Mouse (Mus musculus) small intestine, adult 2 months (tissue): ENCODE results near the gene Fbf1. TPM values are rescaled to one million over a fixed set of nuclear protein-coding genes. Genes with fewer than 3 reads are reported as not detected.
"Not testable (repeated sequence)": the region's sequence is repeated elsewhere in the genome, so short reads cannot be mapped to it uniquely, and the experiment has no call there.

Source experiments
- H3K27ac ChIP-seq: fragments of 200-500 bp; 2 replicates; pipeline ENCODE4 v1.5.1; 2012; ENCODE audit warnings: low read depth, low read length, control low read depth, inconsistent platforms; ENCODE audit not compliant: insufficient read depth
- H3K27me3 ChIP-seq: fragments of 200-500 bp; 2 replicates; pipeline ENCODE4 v1.6.1; 2012; ENCODE audit warnings: mild to moderate bottlenecking, moderate library complexity, low read length, inconsistent platforms; ENCODE audit not compliant: control insufficient read depth, insufficient read depth
- H3K36me3 ChIP-seq: fragments of 200-500 bp; 2 replicates; pipeline ENCODE4 v1.6.1; 2012; ENCODE audit warnings: mild to moderate bottlenecking, low read length, control low read depth, inconsistent platforms; ENCODE audit not compliant: control insufficient read depth, insufficient read depth
- H3K4me1 ChIP-seq: fragments of 200-500 bp; 2 replicates; pipeline ENCODE4 v1.6.1; 2012; ENCODE audit warnings: low read length, inconsistent platforms, mixed read lengths; ENCODE audit not compliant: control insufficient read depth, insufficient read depth, insufficient read length
- H3K4me3 ChIP-seq: fragments of 200-500 bp; 2 replicates; pipeline ENCODE4 v1.5.1; 2012; ENCODE audit warnings: low read depth, mild to moderate bottlenecking, control low read depth, inconsistent platforms, low read length, moderate library complexity
- CTCF ChIP-seq: fragments of 200-500 bp; IDR thresholded peaks from 2 replicates; pipeline ENCODE4 v1.5.1; 2012; ENCODE audit warnings: low read depth, mild to moderate bottlenecking, control low read depth, inconsistent platforms, low read length, moderate library complexity, mixed read lengths; ENCODE audit not compliant: insufficient replicate concordance, insufficient read length; ENCODE audit errors: extremely low read depth
- POLR2A ChIP-seq: fragments of 200-500 bp; IDR thresholded peaks from 2 replicates; pipeline ENCODE4 v1.6.1; 2012; ENCODE audit warnings: low read depth, mild to moderate bottlenecking, control low read depth, inconsistent platforms, low read length, moderate library complexity
- WGBS: fragments of 180-500 bp; shearing (Covaris S2); methylation state at CpG from one replicate; pipeline ENCODE4 v1.1.7; 2018; 5-methylcytosine and 5-hydroxymethylcytosine counted together
- polyA plus RNA-seq: library from polyadenylated mRNA; depleted of rRNA; stranded (reverse); fragments of >200 nt; gene quantifications from 2 replicates; pipeline ENCODE4 v1.2.3, GENCODE M21; 2012

Fbf1 gene
- polyA plus RNA-seq, 1 experiment: 6.5 TPM

DNA sequence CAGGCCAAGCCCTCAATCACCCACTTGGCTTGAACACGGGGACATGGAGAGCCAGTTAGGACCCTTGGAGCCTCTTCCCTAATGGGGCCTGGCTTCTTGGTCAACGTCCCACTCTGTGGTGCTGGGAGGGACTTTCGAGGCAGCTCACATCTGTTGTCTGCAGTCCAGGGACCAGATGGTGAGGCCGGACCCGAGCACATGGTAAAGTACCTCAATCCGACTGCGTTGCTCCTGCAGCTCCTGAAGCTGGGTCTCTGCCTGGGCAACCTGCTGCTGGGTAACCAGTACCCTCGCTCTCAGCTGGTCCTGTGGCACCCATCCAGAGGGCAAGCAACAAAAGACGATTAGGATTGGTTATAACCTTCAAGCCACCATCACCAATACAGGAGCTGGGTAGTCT is 40.0 kb downstream of the Fbf1 start:
- Histone ChIP-seq H3K27ac (peak overlapping the region; percentile 6; the same call in 1 of the 2 replicates), H3K4me1 (peaks cover 23% of the 10 kb centered on the region), H3K36me3 (peaks cover 46% of the 10 kb centered on the region), H3K27me3 (no peaks in the 10 kb centered on the region), H3K4me3 (no peak overlapping the region)
- 73% methylated on average over 9 of the region's 9 CpGs for WGBS
- TF ChIP-seq CTCF: no peak
- no peak for TF ChIP-seq POLR2A

DNA sequence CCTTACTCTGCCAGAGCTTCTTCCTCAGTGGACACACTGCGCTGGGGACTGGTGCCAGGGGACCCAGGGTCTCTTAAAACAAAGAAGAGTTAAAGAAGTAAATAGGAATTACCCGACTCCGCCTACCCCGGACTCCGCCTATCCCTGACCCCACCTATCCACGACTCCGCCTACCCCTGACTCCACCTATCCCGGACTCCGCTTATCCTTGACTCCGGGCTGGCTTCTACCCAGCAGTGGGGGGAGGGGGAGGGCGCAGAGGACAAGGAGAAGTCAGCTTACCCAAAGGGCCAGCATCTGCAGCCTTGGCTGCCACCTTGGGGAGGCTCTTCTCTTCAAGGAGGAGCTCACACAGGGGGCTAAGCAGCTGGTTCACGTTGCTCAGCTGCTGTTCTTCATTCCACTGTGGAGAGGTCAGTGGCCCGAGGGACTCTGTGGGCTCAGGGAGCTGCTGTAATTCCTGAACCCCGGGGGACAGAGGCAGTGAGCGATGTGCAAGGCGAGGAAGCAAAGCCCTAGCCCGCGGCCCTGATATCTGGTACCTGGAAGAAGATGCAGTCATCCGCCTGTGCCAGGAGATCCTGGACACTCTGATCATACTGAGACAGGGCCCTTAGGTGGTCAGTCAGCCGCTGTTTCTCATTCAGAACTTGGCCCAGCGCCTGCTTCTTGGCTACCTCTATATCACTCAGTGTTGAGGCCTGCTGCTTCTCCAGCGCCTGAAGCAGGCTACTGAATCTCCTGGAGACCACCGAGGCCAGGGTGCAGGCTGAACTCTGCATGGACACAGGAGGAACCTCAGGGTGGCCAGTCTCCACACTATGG is 40.6 kb downstream of the Fbf1 start, which contains the start of gene Trim47:
Gene Trim47 (minus strand): TSS at position 55 of the 825 bp plus-strand sequence.
- H3K36me3 ChIP-seq: peaks cover 51% of the 10 kb centered on the region
- peak within 1 kb of the TSS; percentile 6; the same call in 1 of the 2 replicates for H3K27ac ChIP-seq
- WGBS: 57% methylated on average over 23 of the region's 23 CpGs

DNA sequence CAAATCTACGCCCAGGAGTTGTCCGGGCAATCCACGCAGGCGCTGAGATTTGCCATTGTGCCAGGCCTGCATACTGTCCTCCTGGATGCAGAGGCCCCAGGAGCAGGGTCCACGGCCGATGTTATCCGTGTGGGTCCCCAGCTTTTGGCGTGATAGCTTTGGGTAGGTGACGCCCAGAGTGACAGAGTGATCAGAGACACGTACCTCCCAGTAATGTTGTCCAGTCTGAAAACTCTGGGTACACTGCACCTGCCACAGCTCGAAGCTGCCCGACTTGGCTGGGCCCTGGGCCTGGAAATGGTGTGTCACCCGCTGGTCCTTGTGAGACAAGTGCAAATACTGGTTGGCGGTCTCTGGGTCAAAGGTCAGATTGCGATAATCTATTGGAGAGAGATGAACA is 41.7 kb downstream of the Fbf1 start:
- Histone ChIP-seq H3K4me3 (no peak overlapping the region), H3K36me3 (peaks cover 52% of the 10 kb centered on the region), H3K4me1 (peaks cover 20% of the 10 kb centered on the region), H3K27me3 (no peaks in the 10 kb centered on the region), H3K27ac (no peak overlapping the region)
- WGBS: 98% methylated on average over 15 of the region's 15 CpGs
- TF ChIP-seq CTCF (no peak), POLR2A (no peak)

More for the DNA sequence above, 40.6 kb downstream of the Fbf1 start, which contains the start of gene Trim47:
- no peaks in the 10 kb centered on the region for H3K27me3 ChIP-seq
- TF ChIP-seq CTCF (no peak), POLR2A (no peak)
- H3K4me3 ChIP-seq: peak within 1 kb of the TSS; percentile 8; the same call in 1 of the 2 replicates
- peaks cover 23% of the 10 kb centered on the region for H3K4me1 ChIP-seq

DNA sequence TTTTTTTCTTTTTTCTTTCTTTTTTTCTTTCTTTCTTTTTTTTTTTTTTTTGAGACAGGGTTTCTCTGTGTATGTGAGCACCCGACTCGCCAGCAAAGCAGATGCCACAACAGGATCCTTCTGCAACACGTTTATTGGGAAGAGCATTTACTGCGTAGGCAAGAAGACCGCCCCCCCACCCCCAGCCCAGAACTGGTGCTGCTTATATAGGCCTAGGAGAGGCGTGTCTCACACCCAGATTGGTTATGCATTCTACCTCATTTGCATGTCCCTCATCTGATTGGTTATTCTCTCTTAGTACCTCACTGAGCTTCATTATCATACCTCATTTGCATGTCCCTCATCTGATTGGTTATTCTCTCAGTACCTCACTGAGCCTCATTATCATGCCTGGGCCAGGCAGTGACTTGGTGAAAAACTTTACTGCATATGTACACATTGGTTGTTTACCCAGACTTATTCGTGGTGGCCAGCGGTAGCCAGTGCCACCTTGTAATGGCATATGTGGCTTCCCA is 46.2 kb downstream of the Fbf1 start:
- H3K36me3 ChIP-seq: peaks cover 50% of the 10 kb centered on the region
- 87% methylated on average over 8 of the region's 8 CpGs for WGBS
- H3K4me1 ChIP-seq, H3K27ac ChIP-seq, H3K27me3 ChIP-seq, H3K4me3 ChIP-seq: not testable (repeated sequence)

DNA sequence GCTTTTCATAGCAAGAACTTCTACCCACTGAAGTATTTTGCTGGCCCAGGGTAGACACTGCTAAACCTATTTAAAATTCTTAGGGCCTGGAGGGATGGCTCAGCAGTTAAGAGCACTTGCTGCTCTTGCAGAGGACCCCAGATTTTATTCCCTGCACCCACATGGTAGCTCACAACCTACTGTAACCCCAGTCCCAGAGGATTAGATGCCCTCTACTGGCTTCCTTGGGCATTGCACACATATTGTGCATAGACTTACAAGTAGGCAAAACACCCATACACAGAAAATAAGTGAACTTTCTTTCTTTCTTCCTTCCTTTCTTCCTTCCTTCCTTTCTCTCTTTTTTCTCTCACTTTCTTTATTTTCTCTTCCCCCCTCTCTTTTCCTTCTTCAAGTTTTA is 50.1 kb downstream of the Fbf1 start:
- Histone ChIP-seq H3K27ac (no peak overlapping the region), H3K36me3 (peaks cover 14% of the 10 kb centered on the region), H3K4me1 (no peaks in the 10 kb centered on the region), H3K27me3 (no peaks in the 10 kb centered on the region), H3K4me3 (no peak overlapping the region)
- TF ChIP-seq POLR2A (no peak), CTCF (peak; percentile 25; the same call in 1 of the 2 replicates)

DNA sequence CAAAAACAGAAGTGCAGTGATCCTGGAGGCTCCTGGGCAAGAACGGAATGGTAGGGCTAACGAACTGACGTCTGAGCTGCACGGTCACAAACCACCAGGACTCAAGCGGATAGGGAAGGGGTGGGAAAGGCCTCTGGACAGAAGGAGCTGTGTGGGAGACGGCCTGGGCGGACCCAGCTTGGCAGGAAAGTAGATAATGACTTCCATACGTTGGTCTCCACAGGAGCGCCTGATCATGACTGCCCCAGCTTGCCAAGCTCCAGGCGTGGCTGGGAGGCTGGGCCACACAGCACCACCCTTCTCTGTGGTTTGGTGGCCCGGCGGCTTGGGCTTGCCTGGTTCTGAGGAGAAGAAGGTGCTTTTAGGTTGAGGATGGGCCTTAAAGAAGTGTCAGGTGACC is 50.7 kb downstream of the Fbf1 start:
- Histone ChIP-seq H3K27me3 (no peaks in the 10 kb centered on the region), H3K4me3 (no peak overlapping the region), H3K4me1 (no peaks in the 10 kb centered on the region), H3K36me3 (peaks cover 8% of the 10 kb centered on the region), H3K27ac (no peak overlapping the region)
- 86% methylated on average over 12 of the region's 12 CpGs for WGBS
- no peak for TF ChIP-seq POLR2A
- no peak for TF ChIP-seq CTCF

DNA sequence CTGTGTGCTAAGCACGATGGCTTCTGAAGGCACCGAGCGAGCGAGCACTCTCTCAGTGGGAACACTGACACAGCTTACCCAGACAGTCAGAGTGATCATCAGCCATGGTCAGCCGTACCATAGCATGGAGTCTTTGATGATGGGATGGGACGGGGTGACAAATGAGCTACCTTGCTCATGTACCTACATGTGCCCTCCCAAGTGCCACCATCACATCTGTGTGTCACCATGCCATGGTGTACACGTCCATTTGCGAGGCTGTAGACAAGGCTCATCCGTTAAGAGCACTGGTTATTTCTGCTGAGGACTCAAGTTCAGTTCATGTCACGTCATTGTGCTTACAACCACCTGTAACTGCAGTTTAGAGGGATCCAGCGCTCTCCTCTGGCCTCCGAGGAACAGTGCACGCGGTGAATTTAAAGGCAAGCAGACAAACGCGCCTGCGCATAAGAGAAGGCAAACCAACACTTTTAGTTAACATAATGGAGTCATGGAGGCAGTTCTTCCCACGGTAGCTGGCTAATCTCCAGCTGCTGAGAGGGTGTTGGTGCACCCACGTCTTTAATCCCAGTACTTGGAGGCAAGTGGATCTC is 56.3 kb downstream of the Fbf1 start:
- H3K27me3 ChIP-seq: peaks cover 18% of the 10 kb centered on the region
- peaks cover 21% of the 10 kb centered on the region for H3K4me1 ChIP-seq
- no peaks in the 10 kb centered on the region for H3K36me3 ChIP-seq
- H3K4me3 ChIP-seq: no peak overlapping the region
- H3K27ac ChIP-seq: no peak overlapping the region
- WGBS: 93% methylated on average over 19 of the region's 19 CpGs
- TF ChIP-seq POLR2A: no peak
- TF ChIP-seq CTCF: no peak
